Mouse (Mus musculus): Measurements from ENCODE around the gene Unc13a. TPM values are rescaled to one million over a fixed set of nuclear protein-coding genes. Genes with fewer than 3 reads are reported as not detected.

Gene Unc13a
- polyA plus RNA-seq, 1 experiment from 2014 or later: 5.4 TPM

DNA sequence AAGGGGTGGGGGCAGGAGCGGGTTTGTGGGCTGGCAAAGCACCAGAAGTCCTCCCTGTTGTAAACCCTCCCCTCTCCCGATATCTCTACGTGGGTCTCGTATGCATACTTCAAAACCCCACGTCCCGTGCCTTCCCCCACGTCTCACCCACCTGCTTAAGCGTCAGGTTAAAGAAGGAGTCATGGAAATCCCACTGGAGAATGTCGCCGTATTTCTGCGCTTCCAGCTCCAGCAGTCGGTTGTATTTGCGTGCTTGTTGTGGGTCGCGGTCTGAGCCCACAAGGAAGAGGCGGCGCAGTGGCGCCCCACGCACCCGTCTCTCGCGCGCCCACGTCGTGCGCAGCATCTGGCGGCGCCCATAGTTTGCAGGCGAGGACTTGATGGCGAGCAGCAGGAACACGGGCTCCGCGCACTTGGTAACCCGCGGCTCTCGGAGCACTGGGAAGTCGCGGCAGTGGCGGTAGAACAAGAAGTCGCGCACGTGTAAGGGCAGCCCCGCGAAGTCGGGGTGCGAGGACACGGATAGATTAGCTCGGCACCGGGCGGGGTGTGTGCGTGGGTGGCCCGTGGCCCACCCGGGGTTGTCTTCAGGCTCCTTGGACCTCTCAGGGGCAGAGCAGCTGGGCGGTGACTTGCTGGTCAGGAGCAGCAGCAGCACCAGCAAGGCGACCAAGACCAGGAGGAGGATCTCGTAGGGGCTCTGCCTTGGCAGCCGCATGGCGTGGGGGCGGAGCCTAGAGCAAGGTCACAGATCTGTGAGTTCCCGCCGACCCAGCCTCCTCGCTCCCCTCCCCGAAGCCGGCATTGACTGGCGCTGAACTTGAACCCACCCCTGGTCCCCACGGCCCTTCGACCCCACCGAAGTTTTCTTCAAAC lies 21.8 kb upstream of the Unc13a start:
- Histone ChIP-seq H3K36me3 (ENCODE audit: control insufficient read depth, insufficient read depth, low read length) (no peaks in the 10 kb centered on the region), H3K9me3 (ENCODE audit: control insufficient read depth, low read length) (no peaks in the 10 kb centered on the region), H3K4me3 (ENCODE audit: low read depth, low read length) (no peak overlapping the region), H3K4me2 (no peak overlapping the region; the same call in 1 of the 2 replicates), H3K27me3 (ENCODE audit: control insufficient read depth, insufficient read depth, low read length) (peaks cover 72% of the 10 kb centered on the region), H3K9ac (ENCODE audit: low read length) (no peak overlapping the region), H3K4me1 (ENCODE audit: control insufficient read depth, insufficient read depth, low read length) (0 out of 2 replicates have a peak, but pooled peaks cover 3% of the 10 kb centered on the region), H3K27ac (ENCODE audit: low read depth, low read length) (no peak overlapping the region)
- ATAC-seq (ENCODE audit: low FRiP score): peak; percentile 54; the same call in 1 of the 2 replicates
- DNase-seq (ENCODE audit: low spot score, missing footprints): peak; percentile 89
- WGBS: 10% methylated on average over 67 of the region's 68 CpGs

DNA sequence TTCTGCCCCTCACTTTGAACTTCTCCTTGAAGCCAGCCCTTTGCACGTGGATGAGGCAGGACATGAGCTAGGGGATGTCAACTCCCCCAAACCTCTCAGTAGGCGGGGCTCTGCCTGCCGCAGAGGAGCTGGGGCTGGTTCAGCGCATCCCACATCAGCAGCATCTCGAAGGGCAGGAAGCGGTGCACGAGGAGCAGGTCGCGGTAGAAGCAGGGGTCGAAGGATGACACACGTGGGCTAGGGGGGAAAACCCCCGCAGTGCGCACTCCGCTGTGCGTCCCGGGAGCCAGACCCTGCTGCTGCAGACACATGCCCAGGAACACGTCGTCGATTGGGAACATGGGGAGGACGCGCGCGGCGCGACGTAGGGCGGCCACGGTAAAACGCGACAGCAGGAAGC lies 21.0 kb upstream of the Unc13a start:
- Histone ChIP-seq H3K9ac (ENCODE audit: low read length) (no peak overlapping the region), H3K4me3 (ENCODE audit: low read depth, low read length) (no peak overlapping the region), H3K4me2 (no peak overlapping the region), H3K4me1 (ENCODE audit: control insufficient read depth, insufficient read depth, low read length) (0 out of 2 replicates have a peak, but pooled peaks cover 3% of the 10 kb centered on the region), H3K27me3 (ENCODE audit: control insufficient read depth, insufficient read depth, low read length) (peaks cover 81% of the 10 kb centered on the region), H3K36me3 (ENCODE audit: control insufficient read depth, insufficient read depth, low read length) (no peaks in the 10 kb centered on the region), H3K9me3 (ENCODE audit: control insufficient read depth, low read length) (no peaks in the 10 kb centered on the region), H3K27ac (ENCODE audit: low read depth, low read length) (no peak overlapping the region)
- 5% methylated on average over 30 of the region's 30 CpGs for WGBS
- no peak for ATAC-seq (ENCODE audit: low FRiP score)
- peak; percentile 76 for DNase-seq (ENCODE audit: low spot score, missing footprints)

DNA sequence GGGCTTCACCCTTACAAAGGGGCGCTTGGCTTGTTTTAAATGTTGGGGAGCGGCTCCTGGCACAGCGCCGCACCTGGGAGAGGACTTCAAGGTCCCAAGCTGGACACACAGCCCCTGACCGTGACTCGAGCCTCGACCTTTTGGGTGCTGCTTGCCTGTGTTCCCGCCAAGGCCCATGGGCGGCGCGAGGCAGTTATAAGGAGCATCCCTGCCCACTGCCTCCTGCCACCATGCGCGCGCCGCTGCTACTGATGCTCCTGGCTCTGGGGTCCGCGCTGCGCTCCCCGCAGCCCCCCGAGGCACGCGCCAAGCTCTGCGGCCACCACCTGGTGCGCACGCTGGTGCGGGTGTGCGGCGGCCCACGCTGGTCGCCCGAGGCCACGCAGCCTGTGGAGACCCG lies 17.5 kb upstream of the Unc13a start, which contains the start of gene Insl3:
TSS of gene Insl3 (plus strand) at position 187 of the 400 bp plus-strand sequence.
- no peak within 1 kb of the TSS for H3K9ac ChIP-seq (ENCODE audit: low read length)
- H3K9me3 ChIP-seq (ENCODE audit: control insufficient read depth, low read length): no peaks in the 10 kb centered on the region
- H3K36me3 ChIP-seq (ENCODE audit: control insufficient read depth, insufficient read depth, low read length): no peaks in the 10 kb centered on the region
- ATAC-seq (ENCODE audit: low FRiP score): no peak
- H3K27ac ChIP-seq (ENCODE audit: low read depth, low read length): no peak within 1 kb of the TSS
- H3K4me3 ChIP-seq (ENCODE audit: low read depth, low read length): no peak within 1 kb of the TSS
- peaks cover 100% of the 10 kb centered on the region for H3K27me3 ChIP-seq (ENCODE audit: control insufficient read depth, insufficient read depth, low read length)
- DNase-seq (ENCODE audit: low spot score, missing footprints): peak; percentile 83
- H3K4me1 ChIP-seq (ENCODE audit: control insufficient read depth, insufficient read depth, low read length): 0 out of 2 replicates have a peak, but pooled peaks cover 8% of the 10 kb centered on the region
- WGBS: 5% methylated on average over 33 of the region's 33 CpGs
- no peak within 1 kb of the TSS for H3K4me2 ChIP-seq

DNA sequence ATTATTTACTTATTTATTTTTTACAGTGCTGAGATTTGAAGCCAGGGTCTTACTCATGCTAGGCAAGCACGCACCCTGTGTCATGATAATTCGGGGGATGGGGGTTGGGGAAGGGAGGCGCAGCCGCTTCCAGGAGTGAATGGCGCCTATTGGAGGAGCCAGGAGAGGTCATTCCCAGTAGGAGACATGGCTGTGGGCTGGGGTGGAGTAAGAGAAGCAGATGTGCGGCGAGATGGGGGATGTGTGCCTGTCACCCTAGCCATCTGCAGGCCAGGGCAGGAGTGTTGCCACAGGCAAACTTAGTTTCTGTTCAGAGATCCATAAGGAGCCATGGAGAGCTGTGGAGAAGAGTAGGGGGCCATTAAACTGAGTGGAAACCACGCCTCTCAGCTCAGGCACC lies 16.1 kb upstream of the Unc13a start:
- Histone ChIP-seq H3K4me3 (ENCODE audit: low read depth, low read length) (no peak overlapping the region), H3K9ac (ENCODE audit: low read length) (no peak overlapping the region), H3K4me1 (ENCODE audit: control insufficient read depth, insufficient read depth, low read length) (0 out of 2 replicates have a peak, but pooled peaks cover 6% of the 10 kb centered on the region), H3K9me3 (ENCODE audit: control insufficient read depth, low read length) (no peaks in the 10 kb centered on the region), H3K27me3 (ENCODE audit: control insufficient read depth, insufficient read depth, low read length) (peaks cover 100% of the 10 kb centered on the region), H3K36me3 (ENCODE audit: control insufficient read depth, insufficient read depth, low read length) (no peaks in the 10 kb centered on the region), H3K27ac (ENCODE audit: low read depth, low read length) (no peak overlapping the region), H3K4me2 (no peak overlapping the region)
- WGBS: under 1% methylated on average over 8 of the region's 8 CpGs
- peak; percentile 82 for DNase-seq (ENCODE audit: low spot score, missing footprints)
- ATAC-seq (ENCODE audit: low FRiP score): no peak

DNA sequence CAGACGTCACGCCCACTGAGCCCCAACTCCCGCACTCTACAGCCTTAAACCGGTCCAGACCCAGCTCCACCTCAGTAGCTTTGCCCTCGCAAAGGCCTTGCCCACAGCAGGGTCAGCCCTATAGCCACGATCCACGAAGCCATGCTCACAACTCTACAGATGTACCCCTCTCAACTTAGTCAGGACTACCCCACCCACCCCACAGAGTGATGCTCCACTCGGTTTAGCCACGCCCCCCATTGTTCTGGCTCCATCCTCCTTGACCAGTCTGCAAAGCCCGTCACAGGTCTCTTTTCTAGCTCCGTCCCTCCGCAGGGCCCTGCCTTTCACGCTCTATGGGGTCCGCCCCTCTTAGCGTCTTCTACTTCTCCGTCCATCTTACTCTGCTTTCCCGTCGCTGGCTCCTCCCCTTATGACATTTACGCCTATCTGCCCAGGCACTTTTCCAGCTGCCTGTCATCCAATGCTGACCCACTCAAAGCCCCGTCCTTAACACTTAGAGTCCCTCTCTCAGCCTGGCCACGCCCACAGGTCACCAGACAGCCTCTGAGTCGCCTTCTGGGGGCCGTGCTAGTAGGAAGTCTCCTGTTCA lies 14.7 kb upstream of the Unc13a start:
- Histone ChIP-seq H3K9me3 (ENCODE audit: control insufficient read depth, low read length) (no peaks in the 10 kb centered on the region), H3K27me3 (ENCODE audit: control insufficient read depth, insufficient read depth, low read length) (peaks cover 100% of the 10 kb centered on the region), H3K4me3 (ENCODE audit: low read depth, low read length) (no peak overlapping the region), H3K4me1 (ENCODE audit: control insufficient read depth, insufficient read depth, low read length) (0 out of 2 replicates have a peak, but pooled peaks cover 6% of the 10 kb centered on the region), H3K27ac (ENCODE audit: low read depth, low read length) (no peak overlapping the region), H3K4me2 (peak overlapping the region; percentile 30), H3K36me3 (ENCODE audit: control insufficient read depth, insufficient read depth, low read length) (no peaks in the 10 kb centered on the region), H3K9ac (ENCODE audit: low read length) (no peak overlapping the region)
- ATAC-seq (ENCODE audit: low FRiP score) (peak; percentile 62), DNase-seq (ENCODE audit: low spot score, missing footprints) (peak; percentile 91)
- 1% methylated on average over 23 of the region's 23 CpGs for WGBS

DNA sequence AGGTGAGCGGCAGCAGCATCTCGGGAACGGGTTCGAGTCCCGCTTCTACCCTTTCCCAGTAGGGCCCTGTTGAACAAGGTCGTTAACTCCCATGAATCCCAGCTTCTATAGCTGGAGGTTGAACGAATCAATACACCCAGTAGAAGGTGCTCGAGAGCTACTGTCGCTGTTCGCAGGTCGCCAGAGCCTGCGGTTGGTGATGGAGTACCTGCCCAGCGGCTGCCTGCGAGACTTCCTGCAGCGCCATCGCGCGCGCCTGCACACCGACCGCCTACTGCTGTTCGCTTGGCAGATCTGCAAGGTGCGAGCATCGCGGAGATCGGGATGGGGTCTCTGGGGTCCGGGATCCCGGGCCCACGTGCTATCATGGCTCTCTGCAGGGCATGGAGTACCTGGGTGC lies 14.0 kb upstream of the Unc13a start:
- WGBS: 2% methylated on average over 29 of the region's 29 CpGs
- Histone ChIP-seq H3K9me3 (ENCODE audit: control insufficient read depth, low read length) (no peaks in the 10 kb centered on the region), H3K9ac (ENCODE audit: low read length) (no peak overlapping the region), H3K36me3 (ENCODE audit: control insufficient read depth, insufficient read depth, low read length) (no peaks in the 10 kb centered on the region), H3K27me3 (ENCODE audit: control insufficient read depth, insufficient read depth, low read length) (peaks cover 100% of the 10 kb centered on the region), H3K27ac (ENCODE audit: low read depth, low read length) (no peak overlapping the region), H3K4me2 (peak overlapping the region; percentile 30), H3K4me3 (ENCODE audit: low read depth, low read length) (no peak overlapping the region), H3K4me1 (ENCODE audit: control insufficient read depth, insufficient read depth, low read length) (0 out of 2 replicates have a peak, but pooled peaks cover 6% of the 10 kb centered on the region)
- DNase-seq (ENCODE audit: low spot score, missing footprints) (peak; percentile 90), ATAC-seq (ENCODE audit: low FRiP score) (peak; percentile 2; the same call in 1 of the 2 replicates)

DNA sequence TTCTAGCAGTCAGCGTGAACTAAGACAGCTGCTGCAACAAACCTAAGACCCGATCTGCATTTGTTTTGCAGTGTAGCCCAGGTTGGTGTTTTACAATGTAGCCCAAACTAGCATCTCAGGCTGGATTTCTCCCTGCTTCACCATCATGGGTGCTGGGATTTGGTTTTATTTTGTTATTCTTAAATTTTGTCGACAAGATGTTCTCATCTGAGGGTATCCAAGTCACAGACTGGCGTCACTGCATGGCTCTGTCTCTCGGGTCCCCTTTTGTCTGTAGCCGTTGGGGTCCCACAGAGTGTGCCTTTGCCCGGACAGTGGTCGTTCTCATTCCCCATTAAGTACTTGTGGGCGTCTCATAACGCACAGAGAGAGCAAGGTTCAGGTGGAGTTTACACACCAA lies 13.1 kb upstream of the Unc13a start:
- Histone ChIP-seq H3K9ac (ENCODE audit: low read length) (no peak overlapping the region), H3K4me1 (ENCODE audit: control insufficient read depth, insufficient read depth, low read length) (0 out of 2 replicates have a peak, but pooled peaks cover 6% of the 10 kb centered on the region), H3K9me3 (ENCODE audit: control insufficient read depth, low read length) (no peaks in the 10 kb centered on the region), H3K4me3 (ENCODE audit: low read depth, low read length) (no peak overlapping the region), H3K27ac (ENCODE audit: low read depth, low read length) (no peak overlapping the region), H3K4me2 (no peak overlapping the region), H3K36me3 (ENCODE audit: control insufficient read depth, insufficient read depth, low read length) (no peaks in the 10 kb centered on the region), H3K27me3 (ENCODE audit: control insufficient read depth, insufficient read depth, low read length) (peaks cover 100% of the 10 kb centered on the region)
- peak; percentile 91 for DNase-seq (ENCODE audit: low spot score, missing footprints)
- WGBS: 8% methylated on average over 10 of the region's 10 CpGs
- ATAC-seq (ENCODE audit: low FRiP score): no peak

DNA sequence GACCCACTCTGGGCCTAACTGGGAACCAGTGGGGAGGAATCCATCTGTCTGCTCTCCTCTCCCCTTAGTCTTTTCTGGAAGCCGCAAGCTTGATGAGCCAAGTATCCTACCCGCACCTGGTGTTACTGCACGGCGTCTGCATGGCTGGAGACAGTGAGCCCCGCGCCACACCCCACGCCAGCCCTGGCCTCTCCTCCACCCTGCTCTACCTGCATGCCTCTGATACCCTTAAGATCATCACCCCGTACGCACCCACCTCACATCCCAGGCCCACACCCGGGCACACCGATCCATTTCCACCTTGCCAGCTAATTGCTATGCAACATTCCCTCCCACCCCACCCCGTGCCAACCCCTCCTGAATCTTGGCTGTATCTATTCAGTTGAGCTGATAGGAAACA lies 11.3 kb upstream of the Unc13a start:
- Histone ChIP-seq H3K27me3 (ENCODE audit: control insufficient read depth, insufficient read depth, low read length) (peaks cover 100% of the 10 kb centered on the region), H3K4me1 (ENCODE audit: control insufficient read depth, insufficient read depth, low read length) (0 out of 2 replicates have a peak, but pooled peaks cover 6% of the 10 kb centered on the region), H3K4me3 (ENCODE audit: low read depth, low read length) (no peak overlapping the region), H3K4me2 (no peak overlapping the region), H3K9ac (ENCODE audit: low read length) (no peak overlapping the region), H3K27ac (ENCODE audit: low read depth, low read length) (no peak overlapping the region), H3K36me3 (ENCODE audit: control insufficient read depth, insufficient read depth, low read length) (no peaks in the 10 kb centered on the region), H3K9me3 (ENCODE audit: control insufficient read depth, low read length) (no peaks in the 10 kb centered on the region)
- DNase-seq (ENCODE audit: low spot score, missing footprints) (no peak), ATAC-seq (ENCODE audit: low FRiP score) (no peak)
- WGBS: 56% methylated on average over 12 of the region's 12 CpGs

All from midbrain, embryonic 11.5 days (tissue).